Mouse (Mus musculus) heart, adult 8-10 months (tissue): ENCODE measurements around the gene Sdhaf1. TPM values are rescaled to one million over a fixed set of nuclear protein-coding genes. Genes with fewer than 3 reads are reported as not detected.
A peak's percentile ranks its signal among the peaks of the same experiment; 100 is the strongest.

ENCODE experiments used
- DNase-seq: peaks from one replicate; pipeline ENCODE4 v3.0.0; 2022; ENCODE audit warnings: low spot score
- total RNA-seq, 4 experiments: library from RNA; stranded (reverse); gene quantifications; 2 replicates each; pipeline ENCODE4 v1.2.4; 2022

Gene Sdhaf1
- total RNA-seq, 4 experiments from 2014 or later: 14.0 to 16.2 (median 15.1) TPM

GRCm38 (mm10) chr7:30325364-30325763 lies 1.7 kb upstream of the Sdhaf1 start:
- no peak for DNase-seq

- DNase-seq: no peak
These were observed 727 bp upstream of the Sdhaf1 start for GRCm38 (mm10) chr7:30324300-30324944.

DNA sequence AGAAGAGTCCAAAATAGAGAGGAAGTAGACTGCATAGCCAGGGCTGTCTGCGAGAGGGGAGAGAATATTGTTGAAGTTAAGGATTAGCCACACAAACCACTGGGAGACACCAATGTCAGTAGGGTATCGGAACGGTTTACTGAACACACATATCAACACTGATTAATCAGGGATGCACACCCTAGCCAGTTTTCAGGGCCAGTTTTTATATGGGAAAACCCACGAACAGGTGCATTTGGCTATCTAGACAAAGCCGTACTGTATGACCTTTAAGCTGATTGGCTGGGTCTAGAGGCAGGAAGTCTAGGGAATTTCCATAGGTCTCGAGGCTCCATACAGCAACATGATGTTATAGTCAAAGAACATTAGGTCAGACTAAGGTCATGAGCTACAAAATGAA lies 830 bp downstream of the Sdhaf1 start:
- DNase-seq: no peak

GRCm38 (mm10) chr7:30322285-30322667 lies 1.4 kb downstream of the Sdhaf1 start:
- DNase-seq: peak; percentile 96

- DNase-seq: peak; percentile 67
These were observed 2.0 kb downstream of the Sdhaf1 start, which contains the start of gene E130208F15Rik for GRCm38 (mm10) chr7:30321539-30322284. TSS of gene E130208F15Rik (plus strand) at chr7:30321740.

GRCm38 (mm10) chr7:30320946-30321345 lies 2.7 kb downstream of the Sdhaf1 start:
- no peak for DNase-seq

DNA sequence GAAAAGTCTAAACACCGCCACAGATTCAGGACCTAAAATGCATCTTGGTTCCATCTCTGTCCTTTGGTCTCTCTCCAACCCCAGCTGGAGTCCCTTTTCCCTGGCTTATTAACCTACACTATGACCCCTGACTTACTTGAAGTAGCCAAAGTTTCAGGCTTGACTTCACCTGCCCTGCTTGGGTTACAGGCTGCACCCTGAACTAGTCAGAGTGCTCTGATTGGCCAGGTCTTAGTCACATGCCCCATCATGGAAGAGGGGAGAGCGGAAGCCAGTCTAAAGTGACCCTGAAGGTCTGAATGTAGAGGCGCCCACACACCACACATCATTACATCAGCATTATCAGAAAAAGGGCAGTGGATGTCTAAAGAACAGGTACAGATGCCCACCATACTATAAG lies 5.6 kb downstream of the Sdhaf1 start:
- no peak for DNase-seq

DNA sequence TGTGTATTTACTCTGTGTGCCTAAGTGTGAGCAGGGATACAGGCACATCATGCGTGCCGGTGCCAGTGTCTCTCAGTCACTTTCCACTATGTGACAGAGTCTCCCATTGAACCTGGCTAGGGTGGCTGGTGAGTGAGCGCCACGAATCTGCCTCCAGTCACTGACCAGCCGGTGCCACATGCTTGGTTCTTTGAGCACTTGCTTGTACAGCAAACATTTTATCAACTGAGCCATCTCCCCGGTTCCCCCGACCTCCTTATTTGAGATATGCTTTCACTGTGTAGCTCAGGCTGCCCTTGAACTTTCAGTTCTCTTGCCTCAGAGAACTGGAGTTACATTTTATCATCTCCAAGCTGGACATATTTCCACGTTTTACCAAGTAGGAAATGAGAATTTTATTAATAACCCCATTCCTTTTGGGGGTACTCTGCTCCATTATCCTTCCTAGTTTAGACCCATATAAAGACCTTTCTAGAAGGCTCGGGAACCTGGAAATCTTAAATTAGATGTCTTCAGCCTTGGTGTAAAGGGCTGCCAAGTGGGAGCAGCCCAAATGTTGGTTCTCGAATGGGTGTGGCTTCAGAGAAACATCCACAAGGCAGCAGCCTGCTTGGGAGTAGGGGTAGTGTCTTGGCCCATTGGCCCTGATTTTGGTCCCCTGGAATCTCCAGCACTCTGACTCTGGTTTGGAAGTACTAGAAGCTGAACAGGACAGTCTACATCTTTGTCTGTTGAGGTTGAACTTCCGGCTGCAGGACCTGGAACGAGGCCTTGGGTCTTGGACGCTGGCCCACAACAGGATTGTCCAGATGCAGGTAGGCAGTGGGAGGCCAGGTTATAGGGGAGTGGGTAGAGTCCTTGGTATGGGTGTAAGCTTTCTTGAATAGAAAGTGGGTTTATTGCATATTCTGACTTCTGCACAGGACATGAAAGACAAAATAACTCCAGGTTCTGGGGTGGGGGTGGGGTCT lies 7.9 kb downstream of the Sdhaf1 start:
- no peak for DNase-seq

GRCm38 (mm10) chr7:30314721-30315155 lies 9.0 kb downstream of the Sdhaf1 start, which contains the start of gene Syne4:
TSS of gene Syne4 (plus strand) at chr7:30314807.
- DNase-seq: no peak

GRCm38 (mm10) chr7:30313666-30314320 lies 9.9 kb downstream of the Sdhaf1 start:
- DNase-seq: no peak

GRCm38 (mm10) chr7:30310136-30310535 lies 13.6 kb downstream of the Sdhaf1 start:
- DNase-seq: no peak

GRCm38 (mm10) chr7:30309395-30310129 lies 14.1 kb downstream of the Sdhaf1 start:
- no peak for DNase-seq

DNA sequence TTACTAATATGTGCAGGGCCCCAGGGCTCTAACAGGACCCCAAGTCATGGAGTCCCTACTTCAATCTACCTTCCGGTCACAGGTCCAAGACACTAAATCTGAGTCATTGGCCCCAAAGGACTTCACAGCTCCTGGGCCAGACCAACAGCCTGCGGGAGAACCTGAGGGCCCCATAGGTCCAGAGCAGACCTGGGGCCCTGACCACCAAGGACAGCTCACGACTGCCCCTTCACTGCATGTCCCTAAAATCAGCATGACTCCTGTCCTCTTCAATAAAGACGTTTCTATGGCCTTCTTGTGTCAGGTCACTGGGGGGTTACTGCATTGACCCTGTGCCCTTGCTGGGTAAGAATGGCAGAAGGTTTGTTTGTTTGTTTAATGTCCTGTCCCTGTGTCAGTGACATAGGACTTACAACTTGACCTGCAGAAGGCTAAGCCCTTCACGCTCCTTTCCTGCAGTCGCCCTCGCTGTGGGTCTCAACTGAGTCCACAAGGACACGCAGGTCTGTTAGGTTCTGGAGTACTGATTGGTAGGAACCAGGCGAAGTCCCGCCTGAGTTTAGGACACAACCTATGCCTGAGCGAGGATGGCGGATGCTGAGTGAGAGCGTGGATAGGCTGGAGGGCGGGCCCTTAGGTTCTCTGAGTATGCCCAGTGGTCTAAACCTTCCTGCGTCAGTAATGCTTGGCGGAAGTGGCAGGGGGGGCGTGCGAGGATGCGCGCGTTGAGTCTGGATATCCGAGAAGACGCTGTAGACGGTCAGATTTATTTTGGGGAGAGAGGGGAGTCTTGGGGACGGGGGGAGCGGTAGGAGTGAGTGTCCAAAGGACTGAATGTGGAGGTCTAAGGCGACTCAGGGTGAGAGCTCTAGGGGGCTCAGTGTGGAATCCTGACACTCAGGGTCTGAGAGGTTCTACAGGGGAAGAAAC lies 15.4 kb downstream of the Sdhaf1 start, which contains the start of gene Alkbh6:
Gene Alkbh6, plus strand, starts transcription at position 642 of the 930 bp plus-strand sequence.
- DNase-seq: peak; percentile 96

GRCm38 (mm10) chr7:30306083-30306779 lies 17.5 kb downstream of the Sdhaf1 start:
- no peak for DNase-seq

GRCm38 (mm10) chr7:30300914-30301313 lies 22.8 kb downstream of the Sdhaf1 start:
- DNase-seq: no peak

DNA sequence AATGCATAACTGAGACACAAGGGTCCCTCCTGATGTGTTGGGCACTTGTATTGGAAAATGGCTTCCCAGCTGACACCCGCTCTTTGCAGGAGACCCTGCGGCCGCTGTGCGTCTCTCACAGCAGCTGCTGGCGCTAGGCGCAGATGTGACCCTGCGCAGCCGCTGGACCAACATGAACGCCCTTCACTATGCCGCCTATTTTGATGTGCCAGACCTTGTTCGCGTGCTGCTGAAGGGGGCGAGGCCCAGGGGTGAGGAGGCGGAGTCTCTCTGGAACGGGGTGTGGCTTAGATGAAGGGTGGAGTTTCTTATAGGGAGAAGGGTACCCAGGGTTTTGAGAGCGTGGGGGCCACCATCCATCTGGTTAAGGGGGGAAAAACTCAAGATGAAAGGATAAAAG lies 26.4 kb downstream of the Sdhaf1 start:
- DNase-seq: no peak

DNA sequence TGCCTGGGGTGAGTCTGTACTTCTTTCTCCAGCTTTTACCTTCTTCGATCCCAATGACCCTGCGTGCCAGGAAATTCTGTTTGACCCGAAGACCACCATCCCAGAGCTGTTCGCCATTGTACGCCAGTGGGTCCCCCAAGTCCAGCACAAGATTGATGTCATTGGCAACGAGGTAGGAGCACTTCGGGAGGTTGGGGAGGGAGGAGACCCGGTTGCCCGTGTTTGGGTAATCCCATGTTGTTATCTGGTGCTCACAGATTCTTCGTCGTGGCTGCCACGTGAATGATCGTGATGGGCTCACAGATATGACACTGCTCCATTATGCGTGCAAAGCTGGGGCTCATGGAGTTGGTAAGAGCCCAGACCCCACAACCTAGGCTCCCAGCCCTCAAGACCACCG lies 26.9 kb downstream of the Sdhaf1 start:
- DNase-seq: no peak

- DNase-seq: peak; percentile 43
These were observed 28.6 kb downstream of the Sdhaf1 start for GRCm38 (mm10) chr7:30295103-30295502.

DNA sequence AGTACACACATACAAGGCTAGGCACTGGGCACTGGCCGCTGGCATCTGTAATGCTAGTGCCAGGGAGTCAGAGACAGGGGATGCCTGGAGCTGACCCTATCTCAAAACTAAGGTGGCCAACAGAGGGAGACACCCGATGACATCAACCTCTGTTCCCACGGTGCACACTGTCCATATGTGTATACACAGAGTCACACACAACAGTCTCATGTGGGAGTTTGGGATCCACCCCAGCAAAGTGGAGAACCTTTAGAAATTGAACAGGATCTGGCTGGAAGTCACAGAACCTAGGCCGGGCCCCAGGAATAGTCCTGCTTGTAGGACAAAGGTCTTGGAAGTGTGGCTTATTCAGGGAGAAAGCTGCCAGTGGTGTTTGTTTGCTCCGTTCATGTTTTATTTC lies 29.4 kb downstream of the Sdhaf1 start:
- no peak for DNase-seq
